Mouse (Mus musculus) limb, embryonic 13.5 days (tissue): ENCODE measurements around the gene Col15a1. TPM values are rescaled to one million over a fixed set of nuclear protein-coding genes. Genes with fewer than 3 reads are reported as not detected.
A peak's percentile ranks its signal among the peaks of the same experiment; 100 is the strongest.

Experiments
- ATAC-seq: fragments of 200-750 bp; cut with Nextera tagmentation; 2 replicates; pipeline ENCODE4 v1.8.0; 2017; ENCODE audit warnings: low read depth, moderate number of reproducible peaks, moderate TSS enrichment; ENCODE audit not compliant: low FRiP score
- H3K27ac ChIP-seq: fragments of 300-500 bp; sonication (generic); 2 replicates; pipeline ENCODE4 v1.5.1; 2015; ENCODE audit warnings: inconsistent platforms, mild to moderate bottlenecking, moderate library complexity
- H3K27me3 ChIP-seq: fragments of 300-500 bp; sonication (generic); 2 replicates; pipeline ENCODE4 v1.6.1; 2015; ENCODE audit warnings: mild to moderate bottlenecking, inconsistent platforms
- H3K36me3 ChIP-seq: fragments of 300-500 bp; sonication (generic); 2 replicates; pipeline ENCODE4 v1.6.1; 2015; ENCODE audit warnings: inconsistent platforms, mild to moderate bottlenecking, moderate library complexity
- H3K4me1 ChIP-seq: fragments of 300-500 bp; sonication (generic); 2 replicates; pipeline ENCODE4 v1.6.1; 2015; ENCODE audit warnings: inconsistent platforms
- H3K4me2 ChIP-seq: fragments of 300-500 bp; sonication (generic); replicated peaks from 2 replicates; pipeline ENCODE4 v1.6.1; 2015; ENCODE audit warnings: inconsistent platforms, mild to moderate bottlenecking, moderate library complexity
- H3K4me3 ChIP-seq: fragments of 300-500 bp; sonication (generic); 2 replicates; pipeline ENCODE4 v1.5.1; 2015; ENCODE audit warnings: moderate library complexity, mild to moderate bottlenecking, inconsistent platforms
- H3K9ac ChIP-seq: fragments of 300-500 bp; sonication (generic); 2 replicates; pipeline ENCODE4 v1.6.1; 2015; ENCODE audit warnings: mild to moderate bottlenecking, inconsistent platforms
- H3K9me3 ChIP-seq: fragments of 300-500 bp; sonication (generic); 2 replicates; pipeline ENCODE4 v1.6.1; 2016; ENCODE audit warnings: inconsistent platforms
- WGBS: fragments of 180-500 bp; shearing (Covaris S2); methylation state at CpG from one replicate; pipeline ENCODE4 v1.1.7; 2015; 5-methylcytosine and 5-hydroxymethylcytosine counted together
- polyA plus RNA-seq: library from polyadenylated mRNA; unstranded; fragments of >200 nt; fragmentation: Nextera tagmentation; extraction: Ambion mirVana; gene quantifications from 2 replicates; pipeline ENCODE4 v1.2.1, GENCODE M21; 2015

Col15a1 gene
- polyA plus RNA-seq, 1 experiment from 2014 or later: 19.1 TPM

GRCm38 (mm10) chr4:47336941-47337600 lies 129.1 kb downstream of the Col15a1 start:
- WGBS: 63% methylated on average over 3 of the region's 3 CpGs
- H3K4me1 ChIP-seq: peaks cover 6% of the 10 kb centered on the region; the same call in 1 of the 2 replicates
- H3K9ac ChIP-seq: no peak overlapping the region
- H3K27ac ChIP-seq: no peak overlapping the region
- no peak overlapping the region for H3K4me2 ChIP-seq
- no peaks in the 10 kb centered on the region for H3K9me3 ChIP-seq
- no peaks in the 10 kb centered on the region for H3K27me3 ChIP-seq
- no peak overlapping the region for H3K4me3 ChIP-seq
- H3K36me3 ChIP-seq: no peaks in the 10 kb centered on the region
- ATAC-seq: no peak; the same call in 1 of the 2 replicates

DNA sequence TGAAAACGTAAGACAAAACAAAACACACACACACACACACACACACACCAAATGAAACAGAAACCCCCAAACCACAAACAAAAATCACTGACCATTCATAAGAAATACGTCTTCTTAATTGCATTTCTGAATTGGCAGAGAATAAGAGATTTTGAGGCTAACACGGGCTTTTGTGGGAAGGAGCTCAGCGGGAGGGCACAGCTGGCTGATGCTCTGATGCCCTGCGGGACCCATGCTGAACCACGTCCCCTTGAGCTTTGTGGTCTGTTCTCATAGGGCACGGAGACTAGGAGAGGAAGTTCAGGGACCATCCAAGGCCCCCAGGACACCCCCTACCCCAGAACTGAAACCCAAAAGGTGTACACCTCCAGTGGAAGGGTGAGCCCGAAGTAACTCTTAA lies 134.7 kb downstream of the Col15a1 start:
- H3K9ac ChIP-seq: no peak overlapping the region

DNA sequence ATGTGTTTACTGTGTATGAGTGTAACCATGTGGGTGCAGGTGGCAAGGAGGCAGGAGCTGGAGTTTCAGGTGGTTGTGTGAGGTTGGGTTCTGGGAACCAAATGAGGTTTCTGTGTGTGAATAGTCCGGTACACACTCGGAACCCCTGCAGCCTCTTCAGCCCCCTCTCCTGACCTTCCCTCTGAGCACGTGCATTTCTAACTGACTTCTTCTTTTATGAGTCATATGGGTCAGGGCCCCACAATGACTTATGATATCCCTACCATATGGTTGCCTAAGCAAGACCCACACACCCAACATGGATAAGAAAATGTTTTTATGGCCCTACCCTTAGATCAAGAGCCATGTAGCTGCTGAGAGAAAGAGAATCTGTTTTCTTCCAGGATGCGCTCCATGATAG lies 139.1 kb downstream of the Col15a1 start:
- 73% methylated on average over 4 of the region's 4 CpGs for WGBS
- no peaks in the 10 kb centered on the region for H3K9me3 ChIP-seq
- ATAC-seq: no peak
- H3K4me3 ChIP-seq: no peak overlapping the region
- H3K4me1 ChIP-seq: peaks cover 30% of the 10 kb centered on the region
- H3K9ac ChIP-seq: no peak overlapping the region
- no peak overlapping the region for H3K27ac ChIP-seq
- H3K27me3 ChIP-seq: no peaks in the 10 kb centered on the region
- no peak overlapping the region for H3K4me2 ChIP-seq
- no peaks in the 10 kb centered on the region for H3K36me3 ChIP-seq

More for the DNA sequence above, 134.7 kb downstream of the Col15a1 start:
- H3K4me1 ChIP-seq: peaks cover 22% of the 10 kb centered on the region
- H3K27me3 ChIP-seq: no peaks in the 10 kb centered on the region
- H3K27ac ChIP-seq: no peak overlapping the region
- no peaks in the 10 kb centered on the region for H3K9me3 ChIP-seq
- H3K4me3 ChIP-seq: no peak overlapping the region
- no peaks in the 10 kb centered on the region for H3K36me3 ChIP-seq
- WGBS: 37% methylated on average over 8 of the region's 8 CpGs
- peak overlapping the region; percentile 11; the same call in 1 of the 2 replicates for H3K4me2 ChIP-seq
- ATAC-seq: no peak

- H3K4me3 ChIP-seq: no peak overlapping the region
- ATAC-seq: no peak
- H3K4me1 ChIP-seq: peaks cover 29% of the 10 kb centered on the region
- H3K9ac ChIP-seq: no peak overlapping the region
- no peak overlapping the region for H3K27ac ChIP-seq
- WGBS: 44% methylated on average over 6 of the region's 6 CpGs
- no peaks in the 10 kb centered on the region for H3K9me3 ChIP-seq
- H3K27me3 ChIP-seq: no peaks in the 10 kb centered on the region
- no peak overlapping the region for H3K4me2 ChIP-seq
- no peaks in the 10 kb centered on the region for H3K36me3 ChIP-seq
Measured at GRCm38 (mm10) chr4:47349759-47350158, 141.8 kb downstream of the Col15a1 start.

DNA sequence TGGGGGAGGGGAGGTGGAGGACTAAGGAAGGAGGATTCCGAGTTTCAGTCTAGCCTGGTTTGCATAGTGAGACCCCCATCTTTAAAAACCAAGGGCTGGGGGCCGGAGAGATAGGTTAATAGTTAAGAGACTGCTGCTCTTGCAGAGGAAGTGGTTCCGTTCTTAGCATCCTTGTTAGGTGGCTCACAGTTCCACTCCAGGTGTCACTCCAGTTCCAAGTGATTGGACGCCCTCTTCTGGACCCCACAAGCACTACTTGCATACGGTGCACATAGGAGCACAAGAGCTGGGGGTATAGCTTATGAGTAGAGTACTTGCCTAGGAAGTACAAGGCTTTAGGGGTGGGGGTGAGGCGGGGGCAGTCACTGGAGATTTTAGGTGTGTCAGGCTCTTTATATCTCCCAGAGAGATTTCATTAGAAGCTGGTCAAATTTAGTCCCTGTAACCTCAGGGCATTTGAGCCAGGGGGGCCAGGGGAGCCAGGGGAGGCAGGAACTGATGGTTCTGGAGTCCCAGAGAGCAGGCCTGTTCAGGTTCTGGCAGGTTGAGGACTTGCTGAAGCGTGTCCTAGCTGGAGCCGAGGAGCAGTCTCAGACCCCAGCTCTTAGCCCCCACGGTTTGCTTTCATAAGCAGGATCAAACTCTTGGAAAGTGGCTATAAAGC lies 143.6 kb downstream of the Col15a1 start:
- no peaks in the 10 kb centered on the region for H3K36me3 ChIP-seq
- H3K27me3 ChIP-seq: no peaks in the 10 kb centered on the region
- no peak for ATAC-seq
- peak overlapping the region; percentile 73; the same call in 1 of the 2 replicates for H3K9ac ChIP-seq
- no peaks in the 10 kb centered on the region for H3K9me3 ChIP-seq
- H3K4me1 ChIP-seq: peaks cover 33% of the 10 kb centered on the region
- peak overlapping the region; percentile 95 for H3K4me2 ChIP-seq
- H3K27ac ChIP-seq: peak overlapping the region; percentile 53
- H3K4me3 ChIP-seq: peak overlapping the region; percentile 97
- WGBS: 15% methylated on average over 9 of the region's 9 CpGs

GRCm38 (mm10) chr4:47352061-47352661 lies 144.2 kb downstream of the Col15a1 start:
- H3K36me3 ChIP-seq: no peaks in the 10 kb centered on the region
- peak overlapping the region; percentile 97 for H3K4me3 ChIP-seq
- peak overlapping the region; percentile 78 for H3K27ac ChIP-seq
- peak; percentile 1; the same call in 1 of the 2 replicates for ATAC-seq
- under 1% methylated on average over 32 of the region's 32 CpGs for WGBS
- H3K4me1 ChIP-seq: peaks cover 30% of the 10 kb centered on the region
- H3K9me3 ChIP-seq: no peaks in the 10 kb centered on the region
- peak overlapping the region; percentile 95 for H3K4me2 ChIP-seq
- H3K27me3 ChIP-seq: no peaks in the 10 kb centered on the region
- peak overlapping the region; percentile 73 for H3K9ac ChIP-seq

- peak within 1 kb of the TSS; percentile 94 for H3K9ac ChIP-seq
- H3K4me2 ChIP-seq: peak within 1 kb of the TSS; percentile 95
- H3K27me3 ChIP-seq: no peaks in the 10 kb centered on the region
- H3K36me3 ChIP-seq: no peaks in the 10 kb centered on the region
- under 1% methylated on average over 41 of the region's 65 CpGs for WGBS
- H3K4me1 ChIP-seq: peaks cover 30% of the 10 kb centered on the region
- peak; percentile 99 for ATAC-seq
- H3K9me3 ChIP-seq: no peaks in the 10 kb centered on the region
- H3K4me3 ChIP-seq: peak within 1 kb of the TSS; percentile 97
- H3K27ac ChIP-seq: peak within 1 kb of the TSS; percentile 93
Measured at GRCm38 (mm10) chr4:47352803-47353388, 144.9 kb downstream of the Col15a1 start, which contains the start of gene Tgfbr1. Gene Tgfbr1 (plus strand): TSS chr4:47353222.

- H3K27ac ChIP-seq: peak overlapping the region; percentile 93
- H3K9me3 ChIP-seq: no peaks in the 10 kb centered on the region
- under 1% methylated on average over 33 of the region's 73 CpGs for WGBS
- peak overlapping the region; percentile 94 for H3K9ac ChIP-seq
- H3K4me2 ChIP-seq: peak overlapping the region; percentile 73
- no peaks in the 10 kb centered on the region for H3K27me3 ChIP-seq
- peak; percentile 76 for ATAC-seq
- peak overlapping the region; percentile 97 for H3K4me3 ChIP-seq
- H3K4me1 ChIP-seq: peaks cover 30% of the 10 kb centered on the region
- no peaks in the 10 kb centered on the region for H3K36me3 ChIP-seq
Measured at GRCm38 (mm10) chr4:47353416-47354111, 145.6 kb downstream of the Col15a1 start.

DNA sequence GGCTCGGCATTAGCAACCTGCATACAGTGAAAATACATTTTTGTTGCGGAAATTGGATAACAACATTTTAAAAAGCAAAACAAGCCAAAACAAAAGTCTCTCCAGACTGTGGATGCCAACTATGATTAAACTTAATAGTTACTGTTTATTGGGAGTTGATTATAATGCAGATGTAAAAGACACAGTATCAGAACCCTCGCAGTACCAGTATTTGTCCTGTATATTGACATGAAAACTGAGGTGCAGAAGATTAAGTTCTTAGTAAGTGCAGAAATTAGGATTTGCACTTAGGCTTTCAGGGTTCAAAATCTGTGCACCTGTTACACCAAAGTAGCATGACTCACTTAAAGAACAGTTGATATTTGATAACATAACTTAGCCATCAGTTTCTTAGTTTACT lies 146.3 kb downstream of the Col15a1 start:
- H3K36me3 ChIP-seq: no peaks in the 10 kb centered on the region
- H3K4me3 ChIP-seq: peak overlapping the region; percentile 97
- H3K27ac ChIP-seq: no peak overlapping the region
- peak overlapping the region; percentile 94 for H3K9ac ChIP-seq
- peak overlapping the region; percentile 73 for H3K4me2 ChIP-seq
- no peaks in the 10 kb centered on the region for H3K9me3 ChIP-seq
- WGBS: 33% methylated on average over 3 of the region's 3 CpGs
- H3K27me3 ChIP-seq: no peaks in the 10 kb centered on the region
- peaks cover 30% of the 10 kb centered on the region for H3K4me1 ChIP-seq
- no peak for ATAC-seq

DNA sequence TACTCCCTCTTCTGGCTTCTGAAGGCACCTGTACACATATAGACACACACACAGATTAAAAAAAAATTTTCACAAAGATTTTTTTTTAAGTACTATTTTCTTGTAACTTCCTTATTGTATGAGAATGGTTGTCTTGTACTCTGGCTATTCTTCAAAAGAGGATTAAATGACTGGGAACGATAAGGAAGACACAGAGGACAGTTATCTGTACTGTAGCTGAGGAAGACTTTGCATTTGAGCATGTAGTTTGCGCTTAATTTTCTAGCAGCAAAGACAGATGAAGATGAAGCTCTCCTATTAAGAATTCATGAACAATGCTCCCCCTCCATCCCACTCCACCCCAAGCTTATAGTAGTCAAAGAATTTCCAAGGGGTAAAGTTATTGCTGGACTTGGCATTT lies 154.7 kb downstream of the Col15a1 start:
- H3K4me3 ChIP-seq: no peak overlapping the region
- H3K36me3 ChIP-seq: no peaks in the 10 kb centered on the region
- WGBS: 94% methylated on average over 2 of the region's 2 CpGs
- H3K27me3 ChIP-seq: no peaks in the 10 kb centered on the region
- no peak for ATAC-seq
- H3K4me2 ChIP-seq: no peak overlapping the region
- peaks cover 15% of the 10 kb centered on the region for H3K4me1 ChIP-seq
- no peak overlapping the region for H3K9ac ChIP-seq
- no peaks in the 10 kb centered on the region for H3K9me3 ChIP-seq
- no peak overlapping the region for H3K27ac ChIP-seq
